In the genomic region with DNA sequence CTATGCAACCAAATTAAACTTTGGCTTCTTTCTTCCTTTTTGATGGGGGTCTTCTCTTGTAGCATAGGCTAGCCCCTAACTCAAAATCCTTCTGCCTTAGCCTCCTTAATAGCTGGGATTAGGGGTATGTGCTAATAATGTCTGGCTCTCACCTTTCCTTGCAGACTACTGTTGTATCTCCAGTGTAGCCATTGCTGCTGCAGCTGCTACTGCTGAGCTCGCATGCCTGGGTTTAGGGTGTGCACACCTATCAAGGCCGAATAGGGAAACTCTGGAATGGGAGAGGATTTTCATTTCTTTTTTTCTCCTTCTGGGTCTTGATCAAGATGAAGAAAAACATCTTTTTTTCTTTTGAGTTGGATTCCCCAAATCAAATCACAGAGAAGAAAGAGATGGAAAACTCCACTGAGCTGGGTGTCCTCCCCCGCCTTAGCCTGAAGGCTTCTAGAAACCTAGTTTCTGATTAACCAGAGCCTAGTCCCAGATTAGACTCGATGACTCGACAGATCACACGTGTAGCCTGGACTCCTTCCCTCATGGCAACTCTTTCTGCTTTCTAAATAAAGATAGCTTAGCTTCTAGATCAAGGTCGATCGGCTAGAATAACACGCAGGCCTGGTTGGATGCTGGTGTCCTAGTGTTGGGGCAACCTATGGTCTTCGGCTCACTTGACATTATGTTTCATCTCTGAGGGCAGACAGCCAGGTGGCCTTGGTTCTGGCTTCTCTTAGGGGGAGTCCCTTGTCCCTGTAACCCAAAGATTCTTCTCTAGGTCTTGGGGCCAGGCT, we compare ENCODE assay signal across 15 mouse cellular contexts. TPM values are rescaled to one million over a fixed set of nuclear protein-coding genes. Genes with fewer than 3 reads are reported as not detected.
DNase-seq lines count a peak whose midpoint lies in the region; ATAC-seq and TF ChIP-seq lines count a peak whose summit lies in the region.
"Had no signal": no experiment of that assay in that cellular context is flagged by ENCODE, and none has a peak within 500 bp of the region (broad histone marks: within the 10 kb centered on the region; RNA-seq: fewer than 3 reads in every experiment).

No protein-coding gene starts in this region.

- H3K4me3 ChIP-seq in liver, adult 2 months (ENCODE audit: insufficient read depth, low read depth, low read length) = no peak overlapping the region
- H3K4me3 ChIP-seq in liver, embryonic 12.5 days = no peak overlapping the region
- H3K4me3 ChIP-seq in lung, postnatal 0 days (ENCODE audit: low read depth, low read length) = no peak overlapping the region

- no peaks in the 10 kb centered on the region for H3K36me3 ChIP-seq in liver, adult 2 months (ENCODE audit: control insufficient read depth, insufficient read depth, low read length)
- H3K36me3 ChIP-seq in liver, embryonic 12.5 days = no peaks in the 10 kb centered on the region
- no peaks in the 10 kb centered on the region for H3K36me3 ChIP-seq in lung, postnatal 0 days (ENCODE audit: insufficient read depth, low read length)

- TF ChIP-seq POLR2A in liver, adult 2 months (IDR thresholded peaks at IDR 0.05; ENCODE audit: extremely low read depth, insufficient read depth, low read length) = no peak

- H3K9ac ChIP-seq in liver, adult 2 months (ENCODE audit: low read depth, low read length) = no peak overlapping the region
- H3K9ac ChIP-seq in liver, embryonic 12.5 days = no peak overlapping the region
- no peak overlapping the region for H3K9ac ChIP-seq in lung, postnatal 0 days (replicated peaks; ENCODE audit: low read depth)
- H3K9ac ChIP-seq: liver, embryonic 14.5 days had no signal

- peaks cover 13% of the 10 kb centered on the region; the same call in 1 of the 2 replicates for H3K27me3 ChIP-seq in liver, adult 2 months (ENCODE audit: control insufficient read depth, insufficient read depth, low read length)
- peaks cover 33% of the 10 kb centered on the region for H3K27me3 ChIP-seq in liver, embryonic 12.5 days (replicated peaks)
- no peaks in the 10 kb centered on the region for H3K27me3 ChIP-seq in lung, postnatal 0 days (replicated peaks; ENCODE audit: insufficient read depth, low read length)

- TF ChIP-seq EP300 in lung, postnatal 0 days (IDR thresholded peaks at IDR 0.05) = no peak

- H3K27ac ChIP-seq in liver, adult 2 months (replicated peaks; ENCODE audit: insufficient read depth, low read depth, low read length) = no peak overlapping the region
- H3K27ac ChIP-seq in liver, embryonic 12.5 days = no peak overlapping the region
- H3K27ac ChIP-seq in lung, postnatal 0 days (ENCODE audit: low read length) = no peak overlapping the region
- H3K27ac ChIP-seq: liver, embryonic 14.5 days had no signal

- 23% methylated on average over 10 of the region's 10 CpGs for WGBS in liver, adult 2 months
- WGBS in liver, embryonic 12.5 days (ENCODE audit: insufficient replicate concordance) = 61% methylated on average over 10 of the region's 10 CpGs
- WGBS in lung, postnatal 0 days = 75% methylated on average over 10 of the region's 10 CpGs

- no peak for TF ChIP-seq CTCF in liver, adult 2 months (IDR thresholded peaks at IDR 0.05; ENCODE audit: low read depth, low read length)
- no peak for TF ChIP-seq CTCF in lung, postnatal 0 days (IDR thresholded peaks at IDR 0.05)

- DNase-seq in frontal cortex, postnatal 25 days (ENCODE audit: low spot score in 2 of 2) = no peak
- peak; percentile 84 for DNase-seq in liver, adult 2 months (ENCODE audit: extremely low read depth, low read depth, low spot score)
- peak; percentile 34 for DNase-seq in kidney, postnatal 10 days
- DNase-seq in yolk sac, embryonic 10.5 days (ENCODE audit: low spot score) = peak; percentile 66
- DNase-seq in left cerebral cortex, adult 11 months (ENCODE audit: low spot score) = no peak
- DNase-seq in lung, postnatal 0 days (ENCODE audit: low spot score) = no peak
- DNase-seq: adrenal gland, adult 8-10 months; cerebellum, postnatal 10 days; lung, postnatal 36 days; thymus, postnatal 25 days had no signal

- no peaks in the 10 kb centered on the region for H3K9me3 ChIP-seq in liver, embryonic 12.5 days (replicated peaks)
- H3K9me3 ChIP-seq in lung, postnatal 0 days (ENCODE audit: low read length) = no peaks in the 10 kb centered on the region

- no peaks in the 10 kb centered on the region; the same call in 1 of the 2 replicates for H3K4me1 ChIP-seq in liver, adult 2 months (ENCODE audit: control insufficient read depth, insufficient read depth, low read length)
- H3K4me1 ChIP-seq in liver, embryonic 12.5 days = no peaks in the 10 kb centered on the region
- H3K4me1 ChIP-seq in lung, postnatal 0 days (ENCODE audit: insufficient read depth, low read depth, low read length) = no peaks in the 10 kb centered on the region

- no peak overlapping the region for H3K4me2 ChIP-seq in liver, embryonic 12.5 days
- H3K4me2 ChIP-seq in lung, postnatal 0 days (replicated peaks; ENCODE audit: low read depth, low read length) = no peak overlapping the region
- H3K4me2 ChIP-seq: midbrain, embryonic 11.5 days had no signal

- H3K79me2 ChIP-seq in liver, adult 2 months (ENCODE audit: control insufficient read depth, insufficient read depth, low read length) = no peaks in the 10 kb centered on the region

- ATAC-seq in frontal cortex, adult (ENCODE audit: low TSS enrichment) = peak; percentile 86
- ATAC-seq in liver, embryonic 12.5 days = no peak
- no peak for ATAC-seq in lung, postnatal 0 days
- ATAC-seq: hindbrain, embryonic 16.5 days had no signal

RNA-seq across cellular contexts. Expression of a gene that starts 29.4 kb away (rescaled TPM):
- total RNA-seq in liver, adult 2 months (2014; rRNA removed) = 8.3 and 10.9 TPM in 2 replicates
- polyA plus RNA-seq in liver, adult 2 months (2012; rRNA removed) = 0.41 and 0.95 TPM in 2 replicates
- polyA plus RNA-seq in liver, embryonic 12.5 days (2016; fragmentation: Nextera tagmentation; extraction: Ambion mirVana) = 18.5 and 19.6 TPM in 2 replicates
- 54.1 and 63.7 TPM in 2 replicates for polyA plus RNA-seq in lung, postnatal 0 days (2015; fragmentation: Nextera tagmentation; extraction: Ambion mirVana)

Comparison
In these comparisons a context has a peak if more than half of its experiments do, and no peak if none do; other contexts are left out.
1. DNase-seq: peak in liver, adult 2 months (single experiment), kidney, postnatal 10 days (single experiment) and yolk sac, embryonic 10.5 days (single experiment); none in frontal cortex, postnatal 25 days (0 of 2), left cerebral cortex, adult 11 months (single experiment) and lung, postnatal 0 days (single experiment).